Mouse (Mus musculus): Measurements from ENCODE around the gene Ssx2ip. TPM values are rescaled to one million over a fixed set of nuclear protein-coding genes. Genes with fewer than 3 reads are reported as not detected.

Gene Ssx2ip
- polyA plus RNA-seq, 1 experiment from 2014 or later, result 19.6 TPM

DNA sequence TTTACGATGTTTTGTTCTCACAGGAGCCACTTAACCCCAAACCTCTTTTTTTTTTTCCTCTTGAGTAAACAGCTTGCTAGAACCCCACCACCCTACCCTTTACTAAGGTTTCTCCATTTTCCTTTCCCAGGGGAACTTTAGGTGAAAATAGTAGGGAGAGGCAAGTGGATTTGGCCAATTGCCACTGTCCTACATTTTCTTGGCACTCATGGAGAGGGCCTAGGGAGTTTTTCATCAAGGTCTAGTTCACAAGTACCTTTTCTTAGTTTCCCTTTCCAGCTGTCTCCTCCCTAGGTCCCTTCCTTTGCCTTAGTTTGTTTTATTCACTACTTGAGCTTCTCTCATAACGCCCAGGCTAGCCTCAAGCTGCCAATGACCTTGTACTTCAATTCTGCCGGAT lies 672 bp upstream of the Ssx2ip start:
- Histone ChIP-seq H3K4me3 (replicated peaks) (peak overlapping the region; percentile 91), H3K27me3 (no peaks in the 10 kb centered on the region), H3K36me3 (no peaks in the 10 kb centered on the region), H3K4me1 (replicated peaks) (peaks cover 25% of the 10 kb centered on the region), H3K9me3 (no peaks in the 10 kb centered on the region), H3K9ac (replicated peaks) (peak overlapping the region; percentile 83; the same call in 1 of the 2 replicates), H3K4me2 (peak overlapping the region; percentile 87), H3K27ac (no peak overlapping the region)
- WGBS, result 45% methylated on average over 3 of the region's 3 CpGs
- no peak for ATAC-seq (ENCODE audit: insufficient number of reproducible peaks, insufficient read depth, low FRiP score, low TSS enrichment, low read depth)

DNA sequence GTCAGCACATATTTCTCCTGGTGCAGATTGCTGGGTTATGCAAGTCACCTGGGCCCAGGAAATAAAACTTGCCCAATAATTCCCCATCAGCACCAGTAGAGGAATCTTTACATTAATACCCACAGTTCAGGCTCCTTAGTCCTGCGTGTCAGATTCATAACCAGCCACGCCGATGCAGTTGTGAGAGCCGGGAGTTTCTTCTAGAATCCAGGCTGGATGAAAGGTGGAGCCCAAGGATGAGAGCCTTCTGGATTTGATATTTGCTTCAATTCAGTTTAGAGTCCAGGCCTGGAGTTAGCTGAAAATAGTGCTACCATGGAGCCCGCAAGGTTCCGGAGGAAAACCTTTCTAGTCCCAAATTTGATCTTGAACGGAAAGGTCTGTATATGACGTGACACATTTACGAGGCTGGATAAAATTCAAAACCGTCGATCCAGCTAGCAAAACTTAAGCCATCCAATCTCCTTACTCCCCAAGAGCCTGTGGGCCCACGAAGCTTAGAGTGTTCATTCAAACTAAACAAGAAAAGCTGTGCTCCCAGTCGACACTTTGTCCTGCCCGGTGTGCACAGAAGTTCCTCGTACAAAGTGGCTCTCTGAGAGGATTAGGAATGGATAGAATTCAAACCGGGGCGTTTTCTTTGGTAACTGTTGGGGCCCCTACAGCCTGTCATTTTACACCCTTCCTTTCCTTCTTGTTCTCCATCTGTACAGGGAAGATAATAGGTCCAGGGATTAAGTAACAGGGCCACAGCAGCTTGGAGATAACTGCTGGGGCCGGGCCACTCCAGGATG lies 968 bp downstream of the Ssx2ip start:
- peak overlapping the region; percentile 83 for H3K9ac ChIP-seq (replicated peaks)
- ATAC-seq (ENCODE audit: insufficient number of reproducible peaks, insufficient read depth, low FRiP score, low TSS enrichment, low read depth), result no peak

GRCm38 (mm10) chr3:146406007-146406341 lies 1.5 kb downstream of the Ssx2ip start:
- H3K36me3 ChIP-seq, result no peaks in the 10 kb centered on the region
- ATAC-seq (ENCODE audit: insufficient number of reproducible peaks, insufficient read depth, low FRiP score, low TSS enrichment, low read depth), result no peak
- no peaks in the 10 kb centered on the region for H3K9me3 ChIP-seq
- 0 out of 2 replicates have a peak overlapping the region, but pooled peaks have one; percentile 83 for H3K9ac ChIP-seq (replicated peaks)
- H3K4me1 ChIP-seq (replicated peaks), result peaks cover 25% of the 10 kb centered on the region
- no peaks in the 10 kb centered on the region for H3K27me3 ChIP-seq
- peak overlapping the region; percentile 91 for H3K4me3 ChIP-seq (replicated peaks)
- peak overlapping the region; percentile 87 for H3K4me2 ChIP-seq
- WGBS, result 56% methylated on average over 5 of the region's 5 CpGs
- peak overlapping the region; percentile 67; the same call in 1 of the 2 replicates for H3K27ac ChIP-seq

More for the DNA sequence above, 968 bp downstream of the Ssx2ip start:
- peak overlapping the region; percentile 87 for H3K4me2 ChIP-seq
- 30% methylated on average over 18 of the region's 18 CpGs for WGBS
- H3K9me3 ChIP-seq, result no peaks in the 10 kb centered on the region
- peaks cover 25% of the 10 kb centered on the region for H3K4me1 ChIP-seq (replicated peaks)
- no peaks in the 10 kb centered on the region for H3K27me3 ChIP-seq
- peak overlapping the region; percentile 67 for H3K27ac ChIP-seq
- H3K36me3 ChIP-seq, result no peaks in the 10 kb centered on the region
- peak overlapping the region; percentile 91 for H3K4me3 ChIP-seq (replicated peaks)

DNA sequence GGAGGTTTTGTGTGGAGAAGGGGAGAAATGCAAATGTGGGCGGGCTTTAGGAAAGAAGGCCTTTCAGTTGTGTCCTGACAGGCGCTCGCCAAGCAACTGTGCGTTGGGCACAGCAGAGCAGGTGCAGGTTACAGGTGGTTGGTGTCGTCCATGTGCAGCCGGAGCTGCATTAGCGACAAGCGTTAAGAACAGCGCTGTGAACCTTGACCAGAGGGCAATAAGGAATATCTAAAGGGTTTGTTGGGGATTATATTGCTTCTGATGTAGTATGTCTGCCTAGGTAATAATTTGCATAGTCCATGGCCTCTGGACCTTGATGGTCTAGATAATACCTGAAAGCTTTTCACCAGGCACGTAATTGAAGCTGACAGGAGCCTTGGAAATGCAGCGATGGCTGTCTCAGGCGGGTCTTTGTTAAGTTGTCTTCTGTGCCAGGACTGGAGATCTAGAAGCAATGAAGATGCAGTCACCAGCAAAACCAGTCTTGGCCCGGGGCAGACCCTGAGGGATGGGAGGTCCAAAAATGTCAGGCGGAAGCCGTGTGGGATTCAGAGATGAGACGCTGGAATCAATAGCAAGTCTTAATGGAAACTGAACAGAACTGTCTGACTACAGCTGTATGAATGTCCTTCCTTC lies 2.8 kb downstream of the Ssx2ip start:
- ATAC-seq (ENCODE audit: insufficient number of reproducible peaks, insufficient read depth, low FRiP score, low TSS enrichment, low read depth), result no peak
- no peaks in the 10 kb centered on the region for H3K27me3 ChIP-seq
- H3K4me2 ChIP-seq, result no peak overlapping the region
- WGBS, result 92% methylated on average over 16 of the region's 16 CpGs
- H3K36me3 ChIP-seq, result no peaks in the 10 kb centered on the region
- no peak overlapping the region for H3K4me3 ChIP-seq (replicated peaks)
- no peak overlapping the region for H3K9ac ChIP-seq (replicated peaks)
- H3K4me1 ChIP-seq (replicated peaks), result peaks cover 27% of the 10 kb centered on the region
- H3K9me3 ChIP-seq, result no peaks in the 10 kb centered on the region
- H3K27ac ChIP-seq, result no peak overlapping the region

GRCm38 (mm10) chr3:146410114-146410513 lies 5.7 kb downstream of the Ssx2ip start:
- no peaks in the 10 kb centered on the region for H3K9me3 ChIP-seq
- no peak for ATAC-seq (ENCODE audit: insufficient number of reproducible peaks, insufficient read depth, low FRiP score, low TSS enrichment, low read depth)

GRCm38 (mm10) chr3:146412008-146412407 lies 7.6 kb downstream of the Ssx2ip start:
- no peaks in the 10 kb centered on the region for H3K9me3 ChIP-seq
- 83% methylated on average over 2 of the region's 2 CpGs for WGBS
- H3K4me2 ChIP-seq, result no peak overlapping the region
- ATAC-seq (ENCODE audit: insufficient number of reproducible peaks, insufficient read depth, low FRiP score, low TSS enrichment, low read depth), result no peak
- H3K9ac ChIP-seq (replicated peaks), result no peak overlapping the region
- no peaks in the 10 kb centered on the region for H3K36me3 ChIP-seq
- H3K4me1 ChIP-seq (replicated peaks), result peaks cover 4% of the 10 kb centered on the region
- H3K27me3 ChIP-seq, result no peaks in the 10 kb centered on the region
- H3K4me3 ChIP-seq (replicated peaks), result no peak overlapping the region
- no peak overlapping the region for H3K27ac ChIP-seq

More at GRCm38 (mm10) chr3:146410114-146410513, 5.7 kb downstream of the Ssx2ip start:
- H3K4me2 ChIP-seq, result no peak overlapping the region
- no peak overlapping the region for H3K4me3 ChIP-seq (replicated peaks)
- peaks cover 22% of the 10 kb centered on the region for H3K4me1 ChIP-seq (replicated peaks)
- no peaks in the 10 kb centered on the region for H3K36me3 ChIP-seq
- no peak overlapping the region for H3K9ac ChIP-seq (replicated peaks)
- no peak overlapping the region for H3K27ac ChIP-seq
- no peaks in the 10 kb centered on the region for H3K27me3 ChIP-seq
- WGBS, result 86% methylated on average over 7 of the region's 7 CpGs

- H3K4me3 ChIP-seq (replicated peaks), result no peak overlapping the region
- peaks cover 3% of the 10 kb centered on the region; the same call in 1 of the 2 replicates for H3K4me1 ChIP-seq (replicated peaks)
- ATAC-seq (ENCODE audit: insufficient number of reproducible peaks, insufficient read depth, low FRiP score, low TSS enrichment, low read depth), result no peak
- H3K27ac ChIP-seq, result no peak overlapping the region
- no peak overlapping the region for H3K4me2 ChIP-seq
- H3K9me3 ChIP-seq, result no peaks in the 10 kb centered on the region
- 0 out of 2 replicates have a peak, but pooled peaks cover 4% of the 10 kb centered on the region for H3K36me3 ChIP-seq
- no peaks in the 10 kb centered on the region for H3K27me3 ChIP-seq
- H3K9ac ChIP-seq (replicated peaks), result no peak overlapping the region
- WGBS, result 80% methylated on average over 7 of the region's 7 CpGs
Observed at GRCm38 (mm10) chr3:146412480-146412879, 8.0 kb downstream of the Ssx2ip start.

DNA sequence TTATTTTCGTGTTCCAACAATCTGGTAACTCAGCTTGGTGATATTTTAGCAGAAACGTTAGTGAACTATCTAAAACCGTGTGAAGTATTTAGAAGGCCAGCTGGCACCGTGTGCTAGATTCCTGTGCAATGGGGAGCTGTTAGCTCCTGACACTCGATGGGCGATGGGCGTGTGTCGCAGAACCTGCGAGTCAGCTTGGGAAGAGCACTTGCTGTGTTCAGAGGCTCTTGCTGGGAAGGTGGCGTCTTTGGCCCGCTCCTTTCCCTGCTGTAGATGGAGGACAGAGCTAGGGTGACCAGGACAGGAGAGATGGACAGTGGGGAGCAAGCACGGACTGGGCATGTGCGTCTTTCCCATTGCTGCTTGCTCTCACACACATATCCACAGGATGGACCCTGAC lies 8.6 kb downstream of the Ssx2ip start:
- Histone ChIP-seq H3K4me1 (replicated peaks) (peaks cover 3% of the 10 kb centered on the region; the same call in 1 of the 2 replicates), H3K9me3 (no peaks in the 10 kb centered on the region), H3K9ac (replicated peaks) (no peak overlapping the region), H3K27ac (no peak overlapping the region), H3K27me3 (no peaks in the 10 kb centered on the region), H3K4me3 (replicated peaks) (no peak overlapping the region), H3K36me3 (peaks cover 9% of the 10 kb centered on the region; the same call in 1 of the 2 replicates), H3K4me2 (no peak overlapping the region)
- no peak for ATAC-seq (ENCODE audit: insufficient number of reproducible peaks, insufficient read depth, low FRiP score, low TSS enrichment, low read depth)
- WGBS, result 91% methylated on average over 13 of the region's 13 CpGs

- peaks cover 16% of the 10 kb centered on the region for H3K36me3 ChIP-seq
Observed at GRCm38 (mm10) chr3:146413992-146414391, 9.6 kb downstream of the Ssx2ip start.

GRCm38 (mm10) chr3:146414555-146414954 lies 10.1 kb downstream of the Ssx2ip start:
- no peak overlapping the region for H3K4me2 ChIP-seq
- ATAC-seq (ENCODE audit: insufficient number of reproducible peaks, insufficient read depth, low FRiP score, low TSS enrichment, low read depth), result no peak
- peaks cover 3% of the 10 kb centered on the region; the same call in 1 of the 2 replicates for H3K4me1 ChIP-seq (replicated peaks)
- WGBS, result 93% methylated on average over 12 of the region's 12 CpGs
- H3K4me3 ChIP-seq (replicated peaks), result no peak overlapping the region
- H3K36me3 ChIP-seq, result peaks cover 22% of the 10 kb centered on the region
- no peak overlapping the region for H3K27ac ChIP-seq
- no peak overlapping the region for H3K9ac ChIP-seq (replicated peaks)
- H3K9me3 ChIP-seq, result no peaks in the 10 kb centered on the region
- H3K27me3 ChIP-seq, result no peaks in the 10 kb centered on the region

More at GRCm38 (mm10) chr3:146413992-146414391, 9.6 kb downstream of the Ssx2ip start:
- Histone ChIP-seq H3K27me3 (no peaks in the 10 kb centered on the region), H3K4me2 (no peak overlapping the region), H3K27ac (no peak overlapping the region), H3K9ac (replicated peaks) (no peak overlapping the region), H3K4me3 (replicated peaks) (no peak overlapping the region), H3K4me1 (replicated peaks) (peaks cover 3% of the 10 kb centered on the region; the same call in 1 of the 2 replicates), H3K9me3 (no peaks in the 10 kb centered on the region)
- ATAC-seq (ENCODE audit: insufficient number of reproducible peaks, insufficient read depth, low FRiP score, low TSS enrichment, low read depth), result no peak
- 88% methylated on average over 4 of the region's 4 CpGs for WGBS

GRCm38 (mm10) chr3:146417873-146418272 lies 13.4 kb downstream of the Ssx2ip start:
- H3K9ac ChIP-seq (replicated peaks), result no peak overlapping the region
- H3K4me3 ChIP-seq (replicated peaks), result no peak overlapping the region
- ATAC-seq (ENCODE audit: insufficient number of reproducible peaks, insufficient read depth, low FRiP score, low TSS enrichment, low read depth), result no peak
- 95% methylated on average over 8 of the region's 8 CpGs for WGBS
- peaks cover 38% of the 10 kb centered on the region for H3K36me3 ChIP-seq
- no peak overlapping the region for H3K4me2 ChIP-seq
- H3K9me3 ChIP-seq, result no peaks in the 10 kb centered on the region
- H3K27me3 ChIP-seq, result no peaks in the 10 kb centered on the region
- no peak overlapping the region for H3K27ac ChIP-seq
- H3K4me1 ChIP-seq (replicated peaks), result no peaks in the 10 kb centered on the region

Measured in limb, embryonic 12.5 days (tissue).